Mouse (Mus musculus) mouse embryonic stem cell (cell line): ENCODE measurements around the gene Otulin.

Experiments
- in situ Hi-C, 2 experiments: fragments of 300-500 bp; cut with MboI; formaldehyde crosslinking; loops; 1 replicate in 1 of 2; 3 replicates in 1 of 2; pipeline ENCODE4 v1.14.3; 2019 to 2020; ENCODE audit warnings: low sequenced_read_pairs in 2 of 2, low pct_unique_long_range_greater_than_20kb in 1 of 2, mixed read lengths in 1 of 2; ENCODE audit not compliant: unreplicated experiment in 1 of 2

The Otulin gene

GRCm38 (mm10) chr15:27623286-27623685, 7.2 kb downstream of the Otulin start:
- in situ Hi-C loops, result no loop called here

GRCm38 (mm10) chr15:27620475-27621185, 9.9 kb downstream of the Otulin start:
- in situ Hi-C loops, result no loop called here

GRCm38 (mm10) chr15:27619683-27620082, 10.8 kb downstream of the Otulin start:
- in situ Hi-C loops, result no loop called here

GRCm38 (mm10) chr15:27618778-27619533, 11.5 kb downstream of the Otulin start:
- in situ Hi-C loops, result no loop called here

GRCm38 (mm10) chr15:27617227-27617626, 13.3 kb downstream of the Otulin start:
- in situ Hi-C loops, result no loop called here

- in situ Hi-C loops, result no loop called here
These were observed 14.3 kb downstream of the Otulin start for GRCm38 (mm10) chr15:27616159-27616558.

GRCm38 (mm10) chr15:27613255-27613654, 17.2 kb downstream of the Otulin start:
- in situ Hi-C loops, result no loop called here

- in situ Hi-C loops, result no loop called here
These were observed 17.8 kb downstream of the Otulin start for GRCm38 (mm10) chr15:27612533-27613221.

GRCm38 (mm10) chr15:27609554-27609953, 20.9 kb downstream of the Otulin start:
- in situ Hi-C loops, result no loop called here

GRCm38 (mm10) chr15:27605252-27605651, 25.2 kb downstream of the Otulin start:
- in situ Hi-C loops, result no loop called here

GRCm38 (mm10) chr15:27604558-27604957, 25.9 kb downstream of the Otulin start:
- in situ Hi-C loops, result no loop called here

- in situ Hi-C loops, result no loop called here
These were observed 30.0 kb downstream of the Otulin start for GRCm38 (mm10) chr15:27600524-27600923.

- in situ Hi-C loops, result no loop called here
These were observed 31.6 kb downstream of the Otulin start for GRCm38 (mm10) chr15:27598786-27599385.

GRCm38 (mm10) chr15:27597516-27597915, 33.0 kb downstream of the Otulin start:
- in situ Hi-C loops, result no loop called here

GRCm38 (mm10) chr15:27596463-27597140, 33.9 kb downstream of the Otulin start:
- in situ Hi-C loops, result no loop called here

- in situ Hi-C loops, result no loop called here
These were observed 34.9 kb downstream of the Otulin start for GRCm38 (mm10) chr15:27595560-27595959.

GRCm38 (mm10) chr15:27594973-27595372, 35.5 kb downstream of the Otulin start:
- in situ Hi-C loops, result no loop called here

- in situ Hi-C loops, result no loop called here
These were observed 36.8 kb downstream of the Otulin start for GRCm38 (mm10) chr15:27593717-27594116.
